In the genomic region with DNA sequence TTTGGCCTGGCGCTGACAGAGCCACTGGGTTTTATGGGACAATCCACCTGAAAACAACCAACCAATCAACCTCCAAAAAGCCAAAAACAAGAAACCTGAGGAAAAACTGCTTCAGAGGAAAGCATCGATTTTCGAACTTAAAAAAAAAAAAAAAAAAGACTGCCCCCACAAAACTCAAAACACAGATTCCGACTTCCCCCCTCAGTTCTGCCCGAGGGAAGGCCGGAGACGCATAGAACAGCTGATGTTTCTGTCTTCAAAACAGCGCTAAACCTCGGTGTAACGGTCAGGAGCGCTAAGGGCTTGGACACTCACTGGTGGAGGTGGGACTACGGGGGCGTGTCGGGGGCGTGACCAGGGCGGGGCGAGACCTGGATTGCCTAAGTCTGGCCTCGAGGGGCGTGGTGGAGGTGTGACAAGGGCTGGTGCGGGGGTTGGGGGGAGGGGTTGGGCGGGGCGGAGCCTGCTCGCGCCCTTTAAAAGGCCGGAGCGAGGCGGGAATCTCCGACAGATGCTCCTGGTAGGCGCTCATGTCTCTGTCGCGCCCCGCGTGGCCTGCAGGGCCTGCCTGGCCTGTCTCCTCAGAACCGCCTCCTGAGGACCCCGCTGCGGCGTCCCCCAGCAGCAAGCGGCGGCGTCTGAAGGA, we compare ENCODE assay signal across 8 mouse cellular contexts. TPM values are rescaled to one million over a fixed set of nuclear protein-coding genes. Genes with fewer than 3 reads are reported as not detected.
DNase-seq lines count a peak whose midpoint lies in the region; ATAC-seq lines count a peak whose summit lies in the region.

TSS of gene Rad51ap2 (plus strand) at position 531 of the 646 bp plus-strand sequence.

- peak; percentile 100 for ATAC-seq in hindbrain, embryonic 13.5 days (ENCODE audit: low FRiP score)

- H3K27me3 ChIP-seq in hindbrain, embryonic 13.5 days, result peaks cover 6% of the 10 kb centered on the region; the same call in 1 of the 2 replicates

- peak; percentile 96 for DNase-seq in ZHBTc4 (ENCODE audit: low read depth, low spot score)
- peak; percentile 94 to 98 for DNase-seq in cerebellum, postnatal 25 days
- peak; percentile 76 to 85 for DNase-seq in frontal cortex, postnatal 36 days (ENCODE audit: low spot score in 2 of 2)
- peak; percentile 62 to 66 for DNase-seq in layer of hippocampus, postnatal 25 days (ENCODE audit: extremely low spot score in 1 of 2, low spot score in 1 of 2)
- peak; percentile 91 for DNase-seq in lung, postnatal 10 days
- DNase-seq in retina, embryonic 14.5 days (ENCODE audit: low spot score), result peak; percentile 95
- DNase-seq in urinary bladder, adult 2 months (ENCODE audit: low spot score), result peak; percentile 53

- WGBS in hindbrain, embryonic 13.5 days, result 1% methylated on average over 37 of the region's 40 CpGs

- peak within 1 kb of the TSS; percentile 80 for H3K4me2 ChIP-seq in hindbrain, embryonic 13.5 days

- H3K9me3 ChIP-seq in hindbrain, embryonic 13.5 days, result no peaks in the 10 kb centered on the region

- H3K9ac ChIP-seq in hindbrain, embryonic 13.5 days, result peak within 1 kb of the TSS; percentile 77

- 0 out of 2 replicates have a peak, but pooled peaks cover 4% of the 10 kb centered on the region for H3K4me1 ChIP-seq in hindbrain, embryonic 13.5 days (replicated peaks)

- H3K36me3 ChIP-seq in hindbrain, embryonic 13.5 days, result no peaks in the 10 kb centered on the region

- peak within 1 kb of the TSS; percentile 18; the same call in 1 of the 2 replicates for H3K27ac ChIP-seq in hindbrain, embryonic 13.5 days

- peak within 1 kb of the TSS; percentile 64 for H3K4me3 ChIP-seq in hindbrain, embryonic 13.5 days

RNA-seq across cellular contexts. Expression of gene Rad51ap2, which starts in this region (rescaled TPM):
- polyA plus RNA-seq in hindbrain, embryonic 13.5 days (2015; fragmentation: Nextera tagmentation; extraction: Ambion mirVana), result 0.27 and 0.47 TPM in 2 replicates
- 1 to 10 TPM in 1 of 2 experiments, under 1 TPM in 1; 0.39 to 1.1 TPM for total RNA-seq in layer of hippocampus, postnatal 25 days (2021)
- polyA plus RNA-seq in urinary bladder, adult 2 months (2012; rRNA removed), result not detected in 2 replicates

Comparison
In these comparisons a context has a peak if more than half of its experiments do, and no peak if none do; other contexts are left out.
1. Peak in every context shown above with its lines: DNase-seq, ATAC-seq, H3K4me3 ChIP-seq and H3K27ac ChIP-seq.
2. Peak in ATAC-seq, H3K4me3 ChIP-seq, H3K27ac ChIP-seq, H3K9ac ChIP-seq and H3K4me2 ChIP-seq in hindbrain, embryonic 13.5 days; RNA of the gene not detected or under 1 TPM.
3. Peak in DNase-seq in urinary bladder, adult 2 months; RNA of the gene not detected or under 1 TPM.